Mouse (Mus musculus) lung, postnatal 10 days (tissue): Measurements from ENCODE around the gene Adcy1.
"Not testable (repeated sequence)": the region's sequence is repeated elsewhere in the genome, so short reads cannot be mapped to it uniquely, and the experiment has no call there.

ENCODE experiments used
- DNase-seq: peaks from one replicate; pipeline ENCODE4 v3.0.0; 2021

The Adcy1 gene

GRCm38 (mm10) chr11:7192710-7193109, 129.4 kb downstream of the Adcy1 start:
- no peak for DNase-seq

- no peak for DNase-seq
Observed at GRCm38 (mm10) chr11:7193134-7193533, 129.8 kb downstream of the Adcy1 start.

- DNase-seq: no peak
Observed at GRCm38 (mm10) chr11:7194432-7195311, 131.4 kb downstream of the Adcy1 start.

GRCm38 (mm10) chr11:7195312-7195685, 132.0 kb downstream of the Adcy1 start:
- no peak for DNase-seq

- DNase-seq: no peak
Observed at GRCm38 (mm10) chr11:7197491-7197941, 134.2 kb downstream of the Adcy1 start, which contains the start of gene Igfbp1. Gene Igfbp1 (plus strand): TSS chr11:7197782.

- DNase-seq: no peak
Observed at GRCm38 (mm10) chr11:7198006-7198405, 134.7 kb downstream of the Adcy1 start.

GRCm38 (mm10) chr11:7198481-7199256, 135.4 kb downstream of the Adcy1 start:
- no peak for DNase-seq

GRCm38 (mm10) chr11:7199736-7200392, 136.6 kb downstream of the Adcy1 start:
- peak; percentile 77 for DNase-seq

- DNase-seq: no peak
Observed at GRCm38 (mm10) chr11:7200393-7200783, 137.1 kb downstream of the Adcy1 start.

GRCm38 (mm10) chr11:7202206-7202605, 138.9 kb downstream of the Adcy1 start:
- no peak for DNase-seq

- no peak for DNase-seq
Observed at GRCm38 (mm10) chr11:7203846-7204245, 140.6 kb downstream of the Adcy1 start.

GRCm38 (mm10) chr11:7210343-7210742, 147.1 kb downstream of the Adcy1 start:
- peak; percentile 83 for DNase-seq

- DNase-seq: peak; percentile 22
Observed at GRCm38 (mm10) chr11:7211211-7211610, 147.9 kb downstream of the Adcy1 start.

GRCm38 (mm10) chr11:7212126-7212798, 149.0 kb downstream of the Adcy1 start:
- DNase-seq: no peak

- no peak for DNase-seq
Observed at GRCm38 (mm10) chr11:7213161-7213500, 149.8 kb downstream of the Adcy1 start.

- peak; percentile 48 for DNase-seq
Observed at GRCm38 (mm10) chr11:7213501-7214341, 150.4 kb downstream of the Adcy1 start, which contains the start of gene Igfbp3. Gene Igfbp3 (minus strand): TSS chr11:7213923.

GRCm38 (mm10) chr11:7214342-7214660, 151.0 kb downstream of the Adcy1 start:
- DNase-seq: no peak

GRCm38 (mm10) chr11:7214761-7215160, 151.5 kb downstream of the Adcy1 start:
- peak; percentile 66 for DNase-seq

- DNase-seq: peak; percentile 77
Observed at GRCm38 (mm10) chr11:7215703-7216102, 152.4 kb downstream of the Adcy1 start.

GRCm38 (mm10) chr11:7221826-7222225, 158.5 kb downstream of the Adcy1 start:
- not testable (repeated sequence) for DNase-seq

- DNase-seq: no peak
Observed at GRCm38 (mm10) chr11:7226200-7226599, 162.9 kb downstream of the Adcy1 start.
